Mouse (Mus musculus) lung, embryonic 14.5 days (tissue): ENCODE data around the gene Tbc1d22a. TPM values are rescaled to one million over a fixed set of nuclear protein-coding genes. Genes with fewer than 3 reads are reported as not detected.
"Not testable (repeated sequence)": the region's sequence is repeated elsewhere in the genome, so short reads cannot be mapped to it uniquely, and the experiment has no call there.

ENCODE experiments used
- ATAC-seq: fragments of 200-750 bp; cut with Nextera tagmentation; 2 replicates; pipeline ENCODE4 v1.8.0; 2017; ENCODE audit warnings: mild to moderate bottlenecking, moderate TSS enrichment, moderate library complexity; ENCODE audit not compliant: insufficient read depth
- DNase-seq: peaks from one replicate; pipeline ENCODE4 v3.0.0-alpha.2; 2015
- H3K27ac ChIP-seq: fragments of 300-500 bp; sonication (generic); 2 replicates; pipeline ENCODE4 v1.5.1; 2014; ENCODE audit warnings: low read depth, mild to moderate bottlenecking, moderate library complexity
- H3K27me3 ChIP-seq: fragments of 300-500 bp; sonication (generic); 2 replicates; pipeline ENCODE4 v1.6.1; 2014; ENCODE audit warnings: low read length, control low read depth; ENCODE audit not compliant: insufficient read depth
- H3K36me3 ChIP-seq: fragments of 300-500 bp; sonication (generic); 2 replicates; pipeline ENCODE4 v1.6.1; 2014; ENCODE audit warnings: control low read depth; ENCODE audit not compliant: insufficient read depth
- H3K4me1 ChIP-seq: fragments of 300-500 bp; sonication (generic); 2 replicates; pipeline ENCODE4 v1.6.1; 2014; ENCODE audit warnings: antibody characterized with exemption, control low read depth; ENCODE audit not compliant: insufficient read depth
- H3K4me2 ChIP-seq: fragments of 300-500 bp; sonication (generic); 2 replicates; pipeline ENCODE4 v1.6.1; 2014; ENCODE audit warnings: mild to moderate bottlenecking
- H3K4me3 ChIP-seq: fragments of 300-500 bp; sonication (generic); 2 replicates; pipeline ENCODE4 v1.5.1; 2014; ENCODE audit warnings: low read depth, low read length
- H3K9ac ChIP-seq: fragments of 300-500 bp; sonication (generic); 2 replicates; pipeline ENCODE4 v1.6.1; 2014
- H3K9me3 ChIP-seq: fragments of 300-500 bp; sonication (generic); 2 replicates; pipeline ENCODE4 v1.6.1; 2016; ENCODE audit warnings: low read depth, low read length, control low read depth
- CTCF ChIP-seq: IDR thresholded peaks from 2 replicates; pipeline ENCODE4 v1.5.1; 2016; ENCODE audit warnings: antibody characterized with exemption, low read depth
- WGBS: fragments of 180-500 bp; shearing (Covaris S2); extraction: QIAGEN DNeasy Blood & Tissue Kit; methylation state at CpG from one replicate; pipeline ENCODE4 v1.1.7; 2014; 5-methylcytosine and 5-hydroxymethylcytosine counted together
- polyA plus RNA-seq: library from polyadenylated mRNA; unstranded; fragments of >200 nt; fragmentation: Nextera tagmentation; extraction: Ambion mirVana; gene quantifications from 2 replicates; pipeline ENCODE4 v1.2.1, GENCODE M21; 2014

Gene Tbc1d22a
- polyA plus RNA-seq, 1 experiment from 2014 or later: 10.6 TPM

DNA sequence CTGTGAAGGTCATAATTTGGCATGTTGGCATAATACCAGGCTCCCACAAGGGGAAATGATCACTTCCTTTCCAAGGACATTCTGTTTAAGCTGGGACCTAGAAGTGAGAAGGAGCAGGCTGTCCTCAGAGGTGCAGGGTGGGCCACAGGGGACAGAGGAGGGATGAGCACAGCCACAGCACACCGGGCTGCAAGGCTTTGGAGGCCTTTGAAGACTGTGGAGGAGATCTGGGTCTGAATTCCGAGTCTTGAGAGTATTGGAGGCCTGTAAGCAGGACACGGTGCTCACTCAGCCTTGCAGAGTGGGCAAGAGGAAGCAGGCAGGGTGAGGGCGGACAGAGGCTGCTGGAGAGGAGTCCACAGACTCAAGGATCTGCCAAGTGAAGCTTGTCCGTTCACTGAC lies 6.0 kb downstream of the Tbc1d22a start:
- no peak overlapping the region for H3K9ac ChIP-seq
- no peaks in the 10 kb centered on the region for H3K27me3 ChIP-seq
- DNase-seq (no peak), ATAC-seq (no peak)
- no peak overlapping the region for H3K4me2 ChIP-seq
- no peak overlapping the region for H3K4me3 ChIP-seq
- WGBS: 79% methylated on average over 5 of the region's 5 CpGs
- H3K36me3 ChIP-seq: no peaks in the 10 kb centered on the region
- no peaks in the 10 kb centered on the region for H3K9me3 ChIP-seq
- H3K27ac ChIP-seq: no peak overlapping the region
- H3K4me1 ChIP-seq: no peaks in the 10 kb centered on the region
- TF ChIP-seq CTCF: no peak

DNA sequence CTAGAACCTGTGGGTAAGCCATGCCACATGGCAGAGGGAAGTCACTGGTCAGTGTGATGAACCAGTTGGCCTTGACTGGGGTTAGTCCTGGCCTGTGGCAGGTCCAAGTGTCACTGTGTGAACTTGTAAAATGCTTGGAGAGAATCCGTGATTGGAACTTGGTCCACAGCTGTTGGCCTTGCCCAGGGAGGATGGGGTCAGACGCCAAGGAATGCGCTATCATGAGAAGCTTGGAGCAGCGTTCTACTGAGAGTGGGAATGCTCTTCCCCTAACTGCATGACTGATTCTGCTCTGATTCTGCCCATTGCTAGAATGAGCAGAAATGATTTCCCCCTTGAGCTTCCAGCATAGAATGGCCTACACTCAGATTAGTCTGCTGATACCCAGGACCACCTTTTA lies 6.5 kb downstream of the Tbc1d22a start:
- H3K9me3 ChIP-seq: no peaks in the 10 kb centered on the region

GRCm38 (mm10) chr15:86221369-86221768 lies 7.1 kb downstream of the Tbc1d22a start:
- 73% methylated on average over 4 of the region's 4 CpGs for WGBS
- Histone ChIP-seq H3K27ac (no peak overlapping the region), H3K9me3 (no peaks in the 10 kb centered on the region), H3K27me3 (no peaks in the 10 kb centered on the region), H3K4me2 (no peak overlapping the region), H3K4me1 (no peaks in the 10 kb centered on the region), H3K36me3 (no peaks in the 10 kb centered on the region), H3K9ac (no peak overlapping the region), H3K4me3 (no peak overlapping the region)
- no peak for DNase-seq
- TF ChIP-seq CTCF: no peak
- no peak for ATAC-seq

More for the DNA sequence above, 6.5 kb downstream of the Tbc1d22a start:
- DNase-seq (no peak), ATAC-seq (no peak)
- H3K4me3 ChIP-seq: no peak overlapping the region
- H3K27ac ChIP-seq: no peak overlapping the region
- no peak overlapping the region for H3K4me2 ChIP-seq
- H3K36me3 ChIP-seq: no peaks in the 10 kb centered on the region
- TF ChIP-seq CTCF: no peak
- no peak overlapping the region for H3K9ac ChIP-seq
- WGBS: 74% methylated on average over 4 of the region's 4 CpGs
- H3K4me1 ChIP-seq: no peaks in the 10 kb centered on the region
- no peaks in the 10 kb centered on the region for H3K27me3 ChIP-seq

DNA sequence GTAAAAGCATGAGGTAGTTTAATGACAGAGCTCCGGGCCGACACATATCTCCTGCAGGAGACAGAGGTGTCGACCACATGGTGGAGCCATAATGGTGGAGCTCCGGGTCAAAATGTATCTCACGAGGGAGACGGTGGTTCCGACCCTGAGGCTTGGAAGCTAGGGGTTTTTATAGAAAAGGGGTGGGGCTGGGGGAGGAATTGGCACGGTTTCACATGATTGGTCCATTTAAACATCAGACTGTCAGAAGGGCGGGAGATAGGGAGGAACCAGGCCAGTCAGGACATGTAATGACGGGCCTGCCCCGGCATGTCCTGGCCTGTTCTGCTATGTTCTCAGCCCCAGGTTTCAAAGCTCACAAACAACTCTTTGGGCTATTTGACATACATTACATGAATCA lies 7.6 kb downstream of the Tbc1d22a start:
- 76% methylated on average over 11 of the region's 11 CpGs for WGBS
- H3K9me3 ChIP-seq, H3K4me1 ChIP-seq, H3K4me3 ChIP-seq, H3K36me3 ChIP-seq, H3K27ac ChIP-seq, H3K27me3 ChIP-seq, DNase-seq, H3K4me2 ChIP-seq, ATAC-seq, H3K9ac ChIP-seq: not testable (repeated sequence)

DNA sequence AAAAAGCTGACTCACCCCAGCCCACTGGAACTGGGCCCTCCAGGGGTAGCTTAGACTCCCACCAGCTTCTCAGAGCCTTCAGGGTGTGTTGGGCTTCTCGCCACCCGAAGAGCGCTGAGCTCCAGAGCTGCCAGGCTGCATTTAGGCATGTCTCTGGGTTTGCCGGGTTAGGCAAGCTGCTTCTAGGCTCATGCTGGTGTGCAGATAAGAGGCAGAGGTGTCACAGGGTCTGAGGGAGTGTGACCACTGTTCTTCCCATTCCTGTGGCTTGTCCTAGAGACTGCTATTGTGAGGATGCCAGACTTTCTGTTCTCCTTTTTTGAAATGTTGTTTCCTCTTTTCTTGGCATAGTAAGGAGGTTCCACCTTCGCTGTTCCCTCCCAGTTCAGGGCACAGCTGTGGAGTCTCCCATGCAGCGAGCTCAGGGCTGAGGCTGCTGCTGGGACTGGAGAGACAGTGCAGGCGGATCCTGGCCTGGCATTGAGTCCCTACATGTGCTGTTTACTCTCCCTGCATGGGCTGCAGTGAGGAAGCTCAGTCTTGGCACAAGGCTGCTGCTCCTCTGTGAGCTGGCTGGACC lies 10.8 kb downstream of the Tbc1d22a start:
- 88% methylated on average over 7 of the region's 7 CpGs for WGBS

GRCm38 (mm10) chr15:86226221-86226620 lies 12.0 kb downstream of the Tbc1d22a start:
- H3K4me2 ChIP-seq: no peak overlapping the region
- no peak overlapping the region for H3K27ac ChIP-seq
- no peaks in the 10 kb centered on the region for H3K36me3 ChIP-seq
- TF ChIP-seq CTCF: no peak
- H3K27me3 ChIP-seq: no peaks in the 10 kb centered on the region
- DNase-seq: no peak
- no peaks in the 10 kb centered on the region for H3K9me3 ChIP-seq
- no peak overlapping the region for H3K9ac ChIP-seq
- H3K4me3 ChIP-seq: no peak overlapping the region
- 89% methylated on average over 5 of the region's 5 CpGs for WGBS
- ATAC-seq: no peak
- H3K4me1 ChIP-seq: no peaks in the 10 kb centered on the region

More for the DNA sequence above, 10.8 kb downstream of the Tbc1d22a start:
- no peak for DNase-seq
- no peaks in the 10 kb centered on the region for H3K4me1 ChIP-seq
- H3K27me3 ChIP-seq: no peaks in the 10 kb centered on the region
- no peak for TF ChIP-seq CTCF
- ATAC-seq: no peak
- no peak overlapping the region for H3K9ac ChIP-seq
- no peaks in the 10 kb centered on the region for H3K36me3 ChIP-seq
- no peak overlapping the region for H3K4me2 ChIP-seq
- H3K27ac ChIP-seq: no peak overlapping the region
- no peak overlapping the region for H3K4me3 ChIP-seq
- no peaks in the 10 kb centered on the region for H3K9me3 ChIP-seq

GRCm38 (mm10) chr15:86226968-86227367 lies 12.7 kb downstream of the Tbc1d22a start:
- 75% methylated on average over 2 of the region's 2 CpGs for WGBS
- no peak overlapping the region for H3K9ac ChIP-seq
- no peaks in the 10 kb centered on the region for H3K9me3 ChIP-seq
- no peak overlapping the region for H3K4me2 ChIP-seq
- H3K4me3 ChIP-seq: no peak overlapping the region
- no peak overlapping the region for H3K27ac ChIP-seq
- DNase-seq (no peak), ATAC-seq (no peak)
- H3K4me1 ChIP-seq: no peaks in the 10 kb centered on the region
- no peaks in the 10 kb centered on the region for H3K27me3 ChIP-seq
- TF ChIP-seq CTCF: no peak
- H3K36me3 ChIP-seq: no peaks in the 10 kb centered on the region

GRCm38 (mm10) chr15:86228186-86228585 lies 13.9 kb downstream of the Tbc1d22a start:
- H3K27ac ChIP-seq: no peak overlapping the region
- H3K4me2 ChIP-seq: no peak overlapping the region
- DNase-seq: peak; percentile 72
- no peaks in the 10 kb centered on the region for H3K9me3 ChIP-seq
- no peaks in the 10 kb centered on the region for H3K27me3 ChIP-seq
- peak; percentile 52; the same call in 1 of the 2 replicates for ATAC-seq
- H3K9ac ChIP-seq: no peak overlapping the region
- H3K4me3 ChIP-seq: no peak overlapping the region
- H3K36me3 ChIP-seq: no peaks in the 10 kb centered on the region
- no peaks in the 10 kb centered on the region for H3K4me1 ChIP-seq
- TF ChIP-seq CTCF: peak; percentile 75
- WGBS: 39% methylated on average over 3 of the region's 3 CpGs
